Mouse (Mus musculus) heart, adult 2 months (tissue): ENCODE data around the gene Ccl28.

Source experiments
- CTCF ChIP-seq: fragments of 200-600 bp; IDR thresholded peaks from 2 replicates; pipeline ENCODE4 v1.8.1; 2022; ENCODE audit warnings: antibody characterized with exemption, mild to moderate bottlenecking, moderate library complexity
- POLR2A ChIP-seq: fragments of 200-500 bp; IDR thresholded peaks from 2 replicates; pipeline ENCODE4 v1.6.1; 2011; ENCODE audit warnings: mild to moderate bottlenecking, low read depth, low read length, control low read depth; ENCODE audit not compliant: insufficient read depth

- TF ChIP-seq CTCF: no peak
- no peak for TF ChIP-seq POLR2A
Measured at GRCm38 (mm10) chr13:119681161-119681560, 57.5 kb downstream of the Ccl28 start.
